Mouse (Mus musculus) cerebellum, adult 9-11 months (tissue): ENCODE results near the gene Crls1.

Experiments used
- DNase-seq: peaks from one replicate; pipeline ENCODE4 v3.0.0; 2022

Crls1 gene

GRCm38 (mm10) chr2:132846407-132847358 lies at the start of gene Crls1:
Crls1 (plus strand) TSS chr2:132846666.
- DNase-seq = peak; percentile 96

DNA sequence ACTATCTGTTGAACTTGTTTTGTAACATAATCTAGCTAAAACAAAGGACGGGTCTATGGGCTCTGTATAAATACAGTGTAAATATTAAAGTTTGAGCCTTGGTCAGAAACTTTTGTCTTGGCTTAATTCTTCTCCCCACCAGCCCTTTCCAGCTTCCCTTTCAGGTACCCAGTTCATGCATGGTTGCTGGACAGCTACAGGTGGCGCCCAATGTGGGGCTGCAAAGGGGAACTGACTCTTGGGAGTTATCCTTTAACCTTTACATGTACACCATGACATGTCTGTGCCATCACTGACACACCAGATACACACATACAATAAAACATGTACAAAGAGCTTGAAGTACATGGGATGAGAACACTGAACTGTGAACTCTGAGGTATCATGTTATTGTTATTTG lies 43.5 kb upstream of the Crls1 start:
- no peak for DNase-seq

- peak; percentile 94 for DNase-seq
Measured at GRCm38 (mm10) chr2:132815608-132816314, 30.7 kb upstream of the Crls1 start, which contains the start of the genes Trmt6 and Mcm8. Trmt6 (minus strand) TSS chr2:132816055. Mcm8 (plus strand) TSS chr2:132816141.

DNA sequence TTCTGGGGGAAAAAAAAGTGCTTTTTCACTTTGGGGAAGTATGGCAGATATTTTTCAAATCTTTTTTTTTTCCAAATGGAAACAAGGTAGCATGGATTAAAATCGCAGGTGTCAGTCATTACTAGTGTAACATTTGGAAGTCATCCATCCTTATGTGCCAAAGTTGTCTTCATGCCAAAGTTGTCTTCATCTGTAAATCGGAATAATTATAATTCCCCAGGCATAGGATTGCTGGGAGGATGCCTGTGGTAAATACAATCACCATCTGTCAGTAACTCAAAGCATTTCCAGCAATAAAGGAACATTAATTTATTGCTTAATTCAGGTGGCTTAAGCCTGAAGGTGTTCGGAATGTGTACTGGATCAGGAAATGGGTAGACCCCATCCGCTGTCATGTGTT lies 5.4 kb upstream of the Crls1 start:
- DNase-seq = peak; percentile 28

DNA sequence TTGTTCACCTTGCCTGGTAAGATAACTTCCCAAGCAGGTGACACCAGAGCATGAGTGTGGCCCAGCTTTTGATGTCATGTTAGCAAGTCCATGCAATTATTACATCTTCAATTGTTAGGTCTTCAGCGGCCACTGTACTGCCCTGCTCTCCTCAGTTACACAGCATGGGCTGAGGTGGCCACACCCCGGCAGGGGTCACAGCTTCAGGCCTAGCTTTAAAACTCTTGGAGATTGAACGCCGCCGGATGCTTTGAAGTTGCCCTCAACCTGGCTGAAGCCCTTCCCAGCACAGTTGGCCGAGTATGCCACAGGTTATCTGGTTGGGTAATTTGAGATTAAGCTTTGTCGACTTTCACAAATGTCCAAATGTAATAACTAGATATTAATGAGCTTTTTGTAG lies 1.1 kb downstream of the Crls1 start:
- peak; percentile 13 for DNase-seq

- no peak for DNase-seq
Measured at GRCm38 (mm10) chr2:132848361-132848760, 1.9 kb downstream of the Crls1 start.

- DNase-seq = peak; percentile 25
Measured at GRCm38 (mm10) chr2:132849141-132849540, 2.7 kb downstream of the Crls1 start.

DNA sequence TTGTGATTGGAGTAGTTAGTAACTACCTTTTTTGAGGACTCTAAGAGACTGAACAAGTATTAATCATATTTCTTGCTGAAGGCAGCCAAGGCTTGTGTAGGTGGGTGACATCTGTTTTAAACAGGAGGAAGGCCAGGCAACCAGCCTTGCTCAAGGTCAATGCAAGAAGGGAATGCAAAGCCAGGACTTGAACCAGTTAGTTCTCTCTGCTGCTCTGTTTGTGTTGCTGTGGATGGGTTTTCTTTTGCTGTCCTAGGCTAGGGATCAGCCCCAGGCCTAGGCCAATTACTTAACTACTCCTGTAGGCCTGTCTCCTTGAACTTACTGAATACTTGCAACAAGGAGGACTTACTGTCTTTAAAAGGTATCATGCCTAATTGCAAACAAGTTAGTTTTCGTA lies 6.6 kb downstream of the Crls1 start:
- DNase-seq = no peak

GRCm38 (mm10) chr2:132856333-132856732 lies 9.9 kb downstream of the Crls1 start:
- DNase-seq = no peak

DNA sequence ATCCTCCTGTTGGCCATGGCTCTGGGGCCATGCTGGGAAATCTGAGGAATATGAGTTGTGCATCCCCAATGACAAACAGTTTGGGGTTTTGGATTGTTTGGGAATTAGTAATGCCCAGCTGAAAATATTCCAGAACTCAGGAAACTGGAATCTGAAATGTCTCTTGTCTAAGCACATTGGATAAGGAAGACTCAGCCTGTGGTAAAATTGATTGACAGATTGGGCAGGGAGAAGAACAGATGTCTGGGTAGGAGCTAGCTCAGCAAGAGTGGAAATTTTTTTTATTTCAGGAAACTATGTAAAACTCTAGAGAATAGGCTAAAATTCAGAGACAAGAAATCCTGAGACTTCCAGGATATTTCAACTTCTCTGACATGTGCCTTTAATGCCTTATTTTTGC lies 14.0 kb downstream of the Crls1 start:
- DNase-seq = no peak

GRCm38 (mm10) chr2:132861456-132861855 lies 15.0 kb downstream of the Crls1 start:
- DNase-seq = no peak

DNA sequence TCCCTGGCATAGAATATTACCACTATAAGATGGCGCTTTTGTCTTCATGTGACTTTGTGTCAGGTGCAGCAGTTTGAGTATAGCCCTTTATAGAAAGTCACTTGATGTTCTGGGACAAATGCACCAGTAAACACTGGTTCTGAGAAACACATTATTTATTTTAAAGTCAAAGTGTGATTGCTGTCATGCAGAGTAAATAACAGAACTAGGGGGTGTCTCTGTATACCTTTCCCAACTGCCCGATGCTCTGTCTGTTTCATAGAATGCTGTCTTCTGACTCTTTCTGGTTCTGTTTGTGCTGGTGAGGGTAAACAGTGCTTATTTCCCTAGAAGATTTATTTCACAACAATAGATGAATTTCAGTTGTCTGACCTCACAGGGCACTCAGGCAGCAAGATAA lies 16.9 kb downstream of the Crls1 start:
- no peak for DNase-seq

GRCm38 (mm10) chr2:132867521-132867920 lies 21.1 kb downstream of the Crls1 start:
- DNase-seq = no peak

- DNase-seq = no peak
Measured at GRCm38 (mm10) chr2:132869682-132870081, 23.2 kb downstream of the Crls1 start.

DNA sequence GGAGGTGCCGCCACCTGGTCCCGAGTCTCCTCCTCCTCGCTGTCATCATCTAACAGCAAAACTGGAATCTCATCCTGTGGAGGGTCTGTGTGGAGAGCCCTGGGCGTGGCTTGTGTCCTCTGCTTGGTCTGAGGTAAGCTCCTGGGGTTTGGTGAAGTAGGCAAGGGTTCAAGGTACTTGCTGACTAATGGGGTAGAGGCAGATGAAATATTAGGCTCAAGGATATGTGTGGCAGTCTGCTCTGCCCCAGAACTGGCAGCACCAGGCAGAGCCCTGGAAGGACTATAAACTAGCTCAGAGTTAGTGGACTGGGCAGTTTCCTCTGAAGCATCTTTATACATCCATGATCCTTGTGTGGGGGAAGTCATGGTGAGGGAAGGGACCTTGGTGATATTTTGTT lies 23.8 kb downstream of the Crls1 start:
- no peak for DNase-seq

DNA sequence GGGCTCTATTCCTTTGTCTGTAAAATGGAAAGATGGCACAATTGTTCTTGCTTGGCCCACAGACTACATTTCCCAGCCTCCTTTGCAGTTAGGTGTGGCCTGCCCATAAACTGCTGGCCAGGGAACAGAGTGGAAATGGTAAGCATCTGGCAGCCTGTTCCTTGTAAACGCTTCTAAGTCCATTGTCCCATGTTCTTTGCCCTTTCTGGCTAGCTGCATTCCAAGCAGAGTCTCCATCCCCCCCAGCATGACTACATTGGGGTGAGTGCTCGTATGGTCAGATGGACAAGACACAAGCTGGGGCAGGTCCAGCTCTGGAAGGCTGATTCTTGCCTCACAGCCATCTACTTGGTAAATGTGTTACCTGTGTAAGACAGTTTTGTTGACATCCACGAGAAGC lies 25.2 kb downstream of the Crls1 start:
- DNase-seq = no peak

- DNase-seq = no peak
Measured at GRCm38 (mm10) chr2:132873657-132874326, 27.3 kb downstream of the Crls1 start.

GRCm38 (mm10) chr2:132876991-132877390 lies 30.5 kb downstream of the Crls1 start:
- no peak for DNase-seq

DNA sequence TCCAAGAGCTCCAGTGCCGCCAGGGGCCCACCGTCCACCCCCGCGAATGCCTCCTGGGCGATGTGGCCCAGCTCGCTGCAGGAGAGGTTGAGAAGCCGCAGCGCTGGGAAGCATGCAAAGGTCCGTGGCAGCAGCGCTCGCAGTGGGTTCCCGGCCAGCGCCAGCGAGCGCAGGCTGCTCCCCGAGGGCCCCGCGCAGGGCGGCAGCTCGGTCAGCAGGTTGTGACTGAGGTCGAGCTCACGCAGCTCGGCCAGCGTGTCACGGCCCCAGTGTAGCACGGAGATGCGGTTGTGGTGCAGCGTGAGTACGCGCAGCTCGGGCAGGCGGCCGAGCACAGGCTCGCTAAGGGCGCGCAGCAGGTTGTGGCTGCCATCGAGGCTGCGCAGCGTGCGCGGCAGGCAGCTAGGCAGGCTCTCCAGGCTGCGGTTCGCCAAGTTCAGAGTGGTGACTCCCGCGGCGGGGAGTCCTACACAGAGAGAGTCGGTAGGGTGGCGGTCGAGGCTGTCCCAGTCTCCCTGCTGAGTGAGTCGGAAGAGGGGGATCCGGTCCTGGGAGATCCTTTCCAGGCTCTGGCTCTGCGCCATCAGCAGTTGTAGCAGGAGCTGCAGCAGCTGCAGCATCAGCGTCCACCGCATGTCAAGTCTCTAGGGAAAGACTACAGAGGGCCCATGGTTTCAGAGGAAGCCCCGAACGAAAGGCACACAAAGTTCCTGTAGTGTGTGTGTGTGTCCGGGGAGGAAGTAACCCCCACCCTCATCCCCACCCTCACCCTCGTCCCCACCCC lies 33.0 kb downstream of the Crls1 start:
- peak; percentile 7 for DNase-seq

DNA sequence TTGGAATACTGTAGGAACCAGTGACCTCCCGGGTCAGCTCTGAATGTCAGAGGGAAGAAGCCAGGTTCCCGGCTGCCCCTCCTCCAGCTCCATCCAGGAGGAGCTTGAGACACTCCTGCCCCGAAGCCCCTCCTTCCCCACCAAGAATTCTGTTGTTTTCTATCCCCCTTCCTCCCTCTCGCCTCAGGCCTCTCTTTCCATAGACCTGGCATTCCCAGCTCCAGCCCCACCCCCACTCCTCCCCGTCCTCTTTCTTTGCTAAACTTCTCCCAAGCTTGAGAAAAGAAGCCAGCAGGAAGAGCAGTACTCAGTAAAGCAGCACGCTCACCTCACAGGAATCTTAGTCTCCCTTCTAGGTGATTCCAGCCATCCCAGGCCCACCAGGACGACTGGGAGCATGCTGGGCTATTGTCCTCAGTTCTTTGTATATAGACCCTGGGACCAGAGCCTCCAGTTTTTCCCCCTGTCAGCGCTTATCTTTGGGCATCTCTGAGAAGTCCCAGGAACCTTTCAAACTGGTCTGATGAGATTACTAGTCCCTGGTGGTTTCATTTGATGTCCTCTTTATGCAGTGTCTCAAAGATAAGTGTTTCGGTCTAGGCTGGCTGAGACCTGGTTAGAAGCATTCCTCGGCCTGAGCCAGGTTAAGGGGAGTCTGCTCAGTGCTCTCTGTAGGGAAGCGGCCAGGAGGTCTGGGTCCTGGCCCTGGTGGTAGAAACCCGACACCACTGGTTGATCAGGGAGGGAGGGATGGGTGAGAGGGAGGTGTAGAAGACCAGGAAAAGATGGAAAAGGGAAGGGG lies 34.6 kb downstream of the Crls1 start, which contains the start of gene Lrrn4:
Gene Lrrn4 (minus strand): TSS at position 48 of the 802 bp plus-strand sequence.
- DNase-seq = no peak

DNA sequence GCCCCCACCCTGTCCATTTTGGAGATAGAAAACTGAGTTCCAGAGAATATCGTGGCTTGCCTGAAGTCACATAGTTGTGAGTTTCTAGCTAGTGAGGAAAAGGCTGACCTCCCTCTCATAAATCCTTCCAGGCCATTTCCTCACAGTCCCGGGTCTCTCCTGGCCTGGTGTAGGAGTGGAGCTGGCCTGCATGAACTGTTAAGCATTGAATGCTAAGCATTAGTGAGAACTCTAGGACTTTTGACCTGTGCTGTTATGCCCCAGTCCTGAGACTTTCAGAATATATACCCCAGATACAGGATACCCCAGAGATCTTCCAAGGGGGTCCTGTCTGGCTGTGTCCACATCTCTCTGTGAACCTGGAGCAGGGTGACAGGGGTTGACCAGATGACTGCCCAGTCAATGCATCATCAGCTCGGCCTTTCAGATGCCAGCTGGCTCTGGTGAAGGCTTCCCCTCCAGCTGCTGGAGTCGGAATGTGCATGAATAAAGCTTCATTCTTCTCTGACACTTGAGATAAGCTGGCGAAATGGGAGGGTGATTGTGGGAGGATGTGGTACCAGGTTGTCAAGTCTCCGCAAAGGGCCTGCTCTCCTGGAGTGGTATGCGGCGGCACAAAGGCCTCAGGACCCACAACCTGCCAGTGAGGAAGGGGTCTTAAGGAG lies 38.0 kb downstream of the Crls1 start:
- DNase-seq = no peak
